Mouse (Mus musculus) limb, embryonic 14.5 days (tissue): ENCODE data around the gene Copa. TPM values are rescaled to one million over a fixed set of nuclear protein-coding genes. Genes with fewer than 3 reads are reported as not detected.

Experiments
- ATAC-seq: fragments of 200-750 bp; cut with Nextera tagmentation; 2 replicates; pipeline ENCODE4 v1.8.0; 2017; ENCODE audit warnings: low read depth, moderate number of reproducible peaks, moderate TSS enrichment; ENCODE audit not compliant: low FRiP score
- DNase-seq: peaks from one replicate; pipeline ENCODE4 v3.0.0-alpha.2; 2015; ENCODE audit warnings: low spot score
- H3K27ac ChIP-seq: fragments of 300-500 bp; sonication (generic); replicated peaks from 2 replicates; pipeline ENCODE4 v1.5.1; 2014; ENCODE audit warnings: low read depth, mild to moderate bottlenecking, low read length, moderate library complexity, mixed read lengths
- H3K27me3 ChIP-seq: fragments of 300-500 bp; sonication (generic); 2 replicates; pipeline ENCODE4 v1.6.1; 2014; ENCODE audit warnings: low read length, mixed read lengths; ENCODE audit not compliant: control insufficient read depth, insufficient read depth
- H3K36me3 ChIP-seq: fragments of 300-500 bp; sonication (generic); 2 replicates; pipeline ENCODE4 v1.6.1; 2014; ENCODE audit warnings: mild to moderate bottlenecking, low read length, moderate library complexity, mixed read lengths; ENCODE audit not compliant: control insufficient read depth, insufficient read depth
- H3K4me1 ChIP-seq: fragments of 300-500 bp; sonication (generic); 2 replicates; pipeline ENCODE4 v1.6.1; 2014; ENCODE audit warnings: antibody characterized with exemption, low read length, mixed read lengths; ENCODE audit not compliant: control insufficient read depth, insufficient read depth
- H3K4me2 ChIP-seq: fragments of 300-500 bp; sonication (generic); replicated peaks from 2 replicates; pipeline ENCODE4 v1.6.1; 2014; ENCODE audit warnings: low read depth, mild to moderate bottlenecking, low read length, moderate library complexity; ENCODE audit not compliant: severe bottlenecking
- H3K4me3 ChIP-seq: fragments of 300-500 bp; sonication (generic); replicated peaks from 2 replicates; pipeline ENCODE4 v1.5.1; 2014; ENCODE audit warnings: low read length
- H3K9ac ChIP-seq: fragments of 300-500 bp; sonication (generic); 2 replicates; pipeline ENCODE4 v1.6.1; 2014; ENCODE audit warnings: mild to moderate bottlenecking, low read depth, low read length, moderate library complexity; ENCODE audit not compliant: severe bottlenecking
- H3K9me3 ChIP-seq: fragments of 300-500 bp; sonication (generic); 2 replicates; pipeline ENCODE4 v1.6.1; 2016; ENCODE audit warnings: low read length; ENCODE audit not compliant: control insufficient read depth
- POLR2A ChIP-seq: fragments of 200-500 bp; IDR thresholded peaks from 2 replicates; pipeline ENCODE4 v1.8.0; 2012; ENCODE audit warnings: inconsistent platforms, mild to moderate bottlenecking, moderate library complexity, borderline replicate concordance; ENCODE audit not compliant: insufficient read depth, insufficient read length; ENCODE audit errors: extremely low read depth
- WGBS: fragments of 180-500 bp; shearing (Covaris S2); extraction: QIAGEN DNeasy Blood & Tissue Kit; methylation state at CpG from one replicate; pipeline ENCODE4 v1.1.7; 2014; 5-methylcytosine and 5-hydroxymethylcytosine counted together
- polyA plus RNA-seq, 2 experiments: library from polyadenylated mRNA; depleted of rRNA in 1 of 2; stranded (reverse) in 1 of 2; unstranded in 1 of 2; fragments of >200 nt; fragmentation: Nextera tagmentation in 1 of 2; extraction: Ambion mirVana in 1 of 2; gene quantifications; 2 replicates each; pipeline versions ENCODE4 v1.2.1 to v1.2.3; 2012 to 2014

Gene Copa
- polyA plus RNA-seq, 2 experiments, result 191 to 230 TPM

- no peak overlapping the region for H3K4me3 ChIP-seq
- DNase-seq, result peak; percentile 30
- no peaks in the 10 kb centered on the region for H3K4me1 ChIP-seq
- 95% methylated on average over 1 of the region's 1 CpGs for WGBS
- no peak overlapping the region for H3K27ac ChIP-seq
- no peak overlapping the region for H3K9ac ChIP-seq
- no peaks in the 10 kb centered on the region for H3K9me3 ChIP-seq
- no peaks in the 10 kb centered on the region for H3K27me3 ChIP-seq
- H3K36me3 ChIP-seq, result peaks cover 23% of the 10 kb centered on the region
- ATAC-seq, result no peak
- no peak overlapping the region for H3K4me2 ChIP-seq
- no peak for TF ChIP-seq POLR2A
Observed at GRCm38 (mm10) chr1:172162009-172162408, 79.7 kb downstream of the Copa start.

DNA sequence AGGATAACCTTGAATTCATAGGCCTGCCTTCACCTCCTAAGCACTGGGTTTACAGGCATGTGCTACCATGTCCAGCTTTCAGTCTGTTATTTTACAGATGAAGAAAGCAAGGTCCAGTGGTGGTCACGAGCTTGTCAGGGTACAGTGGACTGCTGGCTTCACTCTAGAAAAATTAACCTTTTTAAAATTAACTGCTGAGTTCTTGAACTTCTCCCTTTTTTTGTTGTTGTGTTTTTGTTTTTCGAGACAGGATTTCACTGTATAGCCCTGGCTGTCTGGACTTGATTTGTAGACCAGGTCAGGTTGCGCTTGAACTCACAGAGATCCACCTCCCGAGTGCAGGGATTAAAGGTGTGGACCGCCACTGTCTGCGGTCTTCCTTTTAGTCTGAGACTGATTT lies 80.6 kb downstream of the Copa start:
- Histone ChIP-seq H3K36me3 (peaks cover 32% of the 10 kb centered on the region), H3K27ac (no peak overlapping the region), H3K4me1 (no peaks in the 10 kb centered on the region), H3K9ac (no peak overlapping the region), H3K4me3 (no peak overlapping the region), H3K4me2 (no peak overlapping the region), H3K27me3 (no peaks in the 10 kb centered on the region), H3K9me3 (no peaks in the 10 kb centered on the region)
- DNase-seq (no peak), ATAC-seq (no peak)
- no peak for TF ChIP-seq POLR2A
- 79% methylated on average over 6 of the region's 6 CpGs for WGBS

GRCm38 (mm10) chr1:172167911-172168310 lies 85.6 kb downstream of the Copa start:
- TF ChIP-seq POLR2A, result no peak
- Histone ChIP-seq H3K27ac (no peak overlapping the region), H3K36me3 (peaks cover 77% of the 10 kb centered on the region), H3K9ac (no peak overlapping the region), H3K4me3 (no peak overlapping the region), H3K27me3 (no peaks in the 10 kb centered on the region), H3K9me3 (no peaks in the 10 kb centered on the region), H3K4me1 (no peaks in the 10 kb centered on the region), H3K4me2 (no peak overlapping the region)
- 92% methylated on average over 5 of the region's 5 CpGs for WGBS
- DNase-seq (no peak), ATAC-seq (no peak)

- H3K27me3 ChIP-seq, result no peaks in the 10 kb centered on the region
- WGBS, result 90% methylated on average over 5 of the region's 5 CpGs
- ATAC-seq (no peak), DNase-seq (no peak)
- H3K9ac ChIP-seq, result no peak overlapping the region
- H3K4me3 ChIP-seq, result no peak overlapping the region
- TF ChIP-seq POLR2A, result no peak
- no peak overlapping the region for H3K27ac ChIP-seq
- no peaks in the 10 kb centered on the region for H3K9me3 ChIP-seq
- no peak overlapping the region for H3K4me2 ChIP-seq
- H3K36me3 ChIP-seq, result peaks cover 95% of the 10 kb centered on the region
- H3K4me1 ChIP-seq, result no peaks in the 10 kb centered on the region
Observed at GRCm38 (mm10) chr1:172169809-172170208, 87.5 kb downstream of the Copa start.

Other genes with a start within 250 kb of the Copa start
- 1.2 and 1.7 TPM in 2 replicates for gene Cd84, start 242.8 kb upstream of the Copa start, polyA plus RNA-seq (2012; rRNA removed)
- gene Cd84, start 242.8 kb upstream of the Copa start, polyA plus RNA-seq (2014; fragmentation: Nextera tagmentation; extraction: Ambion mirVana), result 2.3 and 2.8 TPM in 2 replicates
- gene Gm10521, start 186.9 kb upstream of the Copa start, polyA plus RNA-seq (2012; rRNA removed), result 0.16 and 0.18 TPM in 2 replicates
- gene Gm10521, start 186.9 kb upstream of the Copa start, polyA plus RNA-seq (2014; fragmentation: Nextera tagmentation; extraction: Ambion mirVana), result not detected in 2 replicates
- gene Slamf6, start 165.0 kb upstream of the Copa start, polyA plus RNA-seq (2012; rRNA removed), result 0.04 and 0.11 TPM in 2 replicates
- 0.32 TPM in 1 of 2 replicates, not detected in the other for gene Slamf6, start 165.0 kb upstream of the Copa start, polyA plus RNA-seq (2014; fragmentation: Nextera tagmentation; extraction: Ambion mirVana)
- gene Vangl2, start 54.1 kb upstream of the Copa start, polyA plus RNA-seq (2012; rRNA removed), result 29.4 and 35.6 TPM in 2 replicates
- gene Vangl2, start 54.1 kb upstream of the Copa start, polyA plus RNA-seq (2014; fragmentation: Nextera tagmentation; extraction: Ambion mirVana), result 15.6 and 19.1 TPM in 2 replicates
- gene Nhlh1, start 25.0 kb upstream of the Copa start, polyA plus RNA-seq (2012; rRNA removed), result 0.25 and 0.41 TPM in 2 replicates
- not detected in 2 replicates for gene Nhlh1, start 25.0 kb upstream of the Copa start, polyA plus RNA-seq (2014; fragmentation: Nextera tagmentation; extraction: Ambion mirVana)
- gene Ncstn, start 266 bp downstream of the Copa start, polyA plus RNA-seq (2012; rRNA removed), result 137 and 161 TPM in 2 replicates
- 98.4 and 103 TPM in 2 replicates for gene Ncstn, start 266 bp downstream of the Copa start, polyA plus RNA-seq (2014; fragmentation: Nextera tagmentation; extraction: Ambion mirVana)
- 100 and 115 TPM in 2 replicates for gene Pex19, start 44.2 kb downstream of the Copa start, polyA plus RNA-seq (2012; rRNA removed)
- gene Pex19, start 44.2 kb downstream of the Copa start, polyA plus RNA-seq (2014; fragmentation: Nextera tagmentation; extraction: Ambion mirVana), result 129 and 135 TPM in 2 replicates
- gene Dcaf8, start 65.6 kb downstream of the Copa start, polyA plus RNA-seq (2012; rRNA removed), result 120 TPM in 2 replicates
- gene Dcaf8, start 65.6 kb downstream of the Copa start, polyA plus RNA-seq (2014; fragmentation: Nextera tagmentation; extraction: Ambion mirVana), result 121 and 131 TPM in 2 replicates
- gene Pea15a, start 124.3 kb downstream of the Copa start, polyA plus RNA-seq (2012; rRNA removed), result 106 and 108 TPM in 2 replicates
- gene Pea15a, start 124.3 kb downstream of the Copa start, polyA plus RNA-seq (2014; fragmentation: Nextera tagmentation; extraction: Ambion mirVana), result 119 and 122 TPM in 2 replicates
- 13.3 and 17.8 TPM in 2 replicates for gene Casq1, start 137.3 kb downstream of the Copa start, polyA plus RNA-seq (2012; rRNA removed)
- 11.3 and 14.9 TPM in 2 replicates for gene Casq1, start 137.3 kb downstream of the Copa start, polyA plus RNA-seq (2014; fragmentation: Nextera tagmentation; extraction: Ambion mirVana)
- 0.03 TPM in 1 of 2 replicates, not detected in the other for gene Atp1a4, start 175.9 kb downstream of the Copa start, polyA plus RNA-seq (2012; rRNA removed)
- gene Atp1a4, start 175.9 kb downstream of the Copa start, polyA plus RNA-seq (2014; fragmentation: Nextera tagmentation; extraction: Ambion mirVana), result not detected in 2 replicates
- 71.4 and 86.4 TPM in 2 replicates for gene Igsf8, start 179.1 kb downstream of the Copa start, polyA plus RNA-seq (2012; rRNA removed)
- 49.8 and 50.1 TPM in 2 replicates for gene Igsf8, start 179.1 kb downstream of the Copa start, polyA plus RNA-seq (2014; fragmentation: Nextera tagmentation; extraction: Ambion mirVana)
- gene Atp1a2, start 215.5 kb downstream of the Copa start, polyA plus RNA-seq (2012; rRNA removed), result 11.3 and 13.5 TPM in 2 replicates
- gene Atp1a2, start 215.5 kb downstream of the Copa start, polyA plus RNA-seq (2014; fragmentation: Nextera tagmentation; extraction: Ambion mirVana), result 1.7 and 1.8 TPM in 2 replicates
- 0.01 and 0.08 TPM in 2 replicates for gene Kcnj9, start 246.8 kb downstream of the Copa start, polyA plus RNA-seq (2012; rRNA removed)
- gene Kcnj9, start 246.8 kb downstream of the Copa start, polyA plus RNA-seq (2014; fragmentation: Nextera tagmentation; extraction: Ambion mirVana), result not detected in 2 replicates